Mouse (Mus musculus) MEL (cell line): ENCODE measurements around the gene Traf2. TPM values are rescaled to one million over a fixed set of nuclear protein-coding genes. Genes with fewer than 3 reads are reported as not detected.

Source experiments
- DNase-seq: peaks from one replicate; pipeline ENCODE4 v3.0.0; 2011; ENCODE audit warnings: low read depth, low spot score
- H3K27ac ChIP-seq: 2 replicates; pipeline ENCODE4 v1.5.1; 2012; ENCODE audit warnings: low read depth, mild to moderate bottlenecking, control low read depth, low read length, moderate library complexity; ENCODE audit not compliant: control insufficient read depth
- H3K27me3 ChIP-seq, 2 experiments: fragments of 150-350 bp in 1 of 2; sonication (generic) in 1 of 2; 2 replicates each; pipeline ENCODE4 v1.6.1; 2012; ENCODE audit warnings: low read length in 2 of 2, mild to moderate bottlenecking in 2 of 2, improper control_type of control experiment in 1 of 2, moderate library complexity in 1 of 2; ENCODE audit not compliant: insufficient read depth in 2 of 2, control insufficient read depth in 1 of 2
- H3K36me3 ChIP-seq, 2 experiments: 2 replicates each; pipeline ENCODE4 v1.6.1; 2012 to 2014; ENCODE audit warnings: low read length in 2 of 2, improper control_type of control experiment in 1 of 2, inconsistent platforms in 1 of 2, mild to moderate bottlenecking in 1 of 2; ENCODE audit not compliant: insufficient read depth in 2 of 2, control insufficient read depth in 1 of 2
- H3K4me1 ChIP-seq, 2 experiments: fragments of 150-350 bp in 1 of 2; sonication (generic) in 1 of 2; 2 replicates each; pipeline ENCODE4 v1.6.1; 2012; ENCODE audit warnings: low read length in 2 of 2, improper control_type of control experiment in 1 of 2, mild to moderate bottlenecking in 1 of 2; ENCODE audit not compliant: insufficient read depth in 2 of 2, control insufficient read depth in 1 of 2
- H3K4me3 ChIP-seq, 2 experiments: fragments of 150-350 bp in 1 of 2; sonication (generic) in 1 of 2; 2 replicates each; pipeline ENCODE4 v1.5.1; 2012; ENCODE audit warnings: low read depth in 2 of 2, low read length in 2 of 2, mild to moderate bottlenecking in 2 of 2, moderate library complexity in 2 of 2, control low read depth in 1 of 2, improper control_type of control experiment in 1 of 2; ENCODE audit not compliant: control insufficient read depth in 1 of 2, insufficient read depth in 1 of 2
- H3K79me2 ChIP-seq: 2 replicates; pipeline ENCODE4 v1.6.1; 2012; ENCODE audit warnings: mild to moderate bottlenecking, low read length, moderate library complexity; ENCODE audit not compliant: control insufficient read depth, poor library complexity, insufficient read depth
- H3K9ac ChIP-seq: 2 replicates; pipeline ENCODE4 v1.6.1; 2012; ENCODE audit warnings: low read depth, mild to moderate bottlenecking, control low read depth, low read length, moderate library complexity; ENCODE audit not compliant: control insufficient read depth, poor library complexity, severe bottlenecking
- H3K9me3 ChIP-seq: fragments of 150-350 bp; sonication (generic); replicated peaks from 2 replicates; pipeline ENCODE4 v1.6.1; 2012; ENCODE audit warnings: mild to moderate bottlenecking, low read length, improper control_type of control experiment, moderate library complexity; ENCODE audit not compliant: insufficient read depth
- BHLHE40 ChIP-seq: IDR thresholded peaks from 2 replicates; pipeline ENCODE4 v1.6.1; 2012; ENCODE audit warnings: low read depth, mild to moderate bottlenecking, inconsistent platforms, low read length, improper control_type of control experiment, borderline replicate concordance
- CHD1 ChIP-seq: IDR thresholded peaks from 2 replicates; pipeline ENCODE4 v1.6.1; 2012; ENCODE audit warnings: low read depth, mild to moderate bottlenecking, inconsistent platforms, low read length, improper control_type of control experiment
- CHD2 ChIP-seq: IDR thresholded peaks from 2 replicates; pipeline ENCODE4 v1.6.1; 2011; ENCODE audit warnings: low read length, improper control_type of control experiment
- CTCF ChIP-seq, 3 experiments: IDR thresholded peaks in 2 of 3; conservative IDR thresholded peaks in 1 of 3; 2 replicates each; pipeline ENCODE4 v1.5.1; 2011 to 2012; ENCODE audit warnings: low read length in 3 of 3, low read depth in 2 of 3, mild to moderate bottlenecking in 2 of 3, improper control_type of control experiment in 1 of 3, inconsistent platforms in 1 of 3, mixed read lengths in 1 of 3, moderate library complexity in 1 of 3; ENCODE audit not compliant: control insufficient read depth in 1 of 3, insufficient read depth in 1 of 3, poor library complexity in 1 of 3, severe bottlenecking in 1 of 3
- E2F4 ChIP-seq: IDR thresholded peaks from 2 replicates; pipeline ENCODE4 v1.6.1; 2011; ENCODE audit warnings: low read depth, low read length, improper control_type of control experiment, borderline replicate concordance
- EP300 ChIP-seq, 2 experiments: IDR thresholded peaks; 2 replicates each; pipeline ENCODE4 v1.6.1; 2011; ENCODE audit warnings: improper control_type of control experiment in 2 of 2, low read length in 2 of 2, low read depth in 1 of 2, mild to moderate bottlenecking in 1 of 2
- ETS1 ChIP-seq: IDR thresholded peaks from 2 replicates; pipeline ENCODE4 v1.6.1; 2012; ENCODE audit warnings: low read depth, mild to moderate bottlenecking, inconsistent platforms, low read length, improper control_type of control experiment, moderate library complexity
- GABPA ChIP-seq: IDR thresholded peaks from 2 replicates; pipeline ENCODE4 v1.6.1; 2012; ENCODE audit warnings: low read depth, mild to moderate bottlenecking, inconsistent platforms, low read length, improper control_type of control experiment, moderate library complexity
- GATA1 ChIP-seq: IDR thresholded peaks from 2 replicates; pipeline ENCODE4 v1.6.1; 2011; ENCODE audit warnings: low read depth, low read length, improper control_type of control experiment
- HCFC1 ChIP-seq: IDR thresholded peaks from 2 replicates; pipeline ENCODE4 v1.6.1; 2012; ENCODE audit warnings: low read depth, mild to moderate bottlenecking, inconsistent platforms, low read length, improper control_type of control experiment, moderate library complexity
- JUND ChIP-seq: IDR thresholded peaks from 2 replicates; pipeline ENCODE4 v1.6.1; 2011; ENCODE audit warnings: low read depth, mild to moderate bottlenecking, improper control_type of control experiment, low read length
- KAT2A ChIP-seq: conservative IDR thresholded peaks from 2 replicates; pipeline ENCODE4 v1.6.1; 2012; ENCODE audit warnings: low read depth, low read length, improper control_type of control experiment, inconsistent platforms
- MAFK ChIP-seq: IDR thresholded peaks from 2 replicates; pipeline ENCODE4 v1.6.1; 2011; ENCODE audit warnings: low read depth, mild to moderate bottlenecking, low read length, improper control_type of control experiment, borderline replicate concordance
- MAX ChIP-seq: IDR thresholded peaks from 2 replicates; pipeline ENCODE4 v1.6.1; 2011; ENCODE audit warnings: low read length, improper control_type of control experiment
- MAZ ChIP-seq: IDR thresholded peaks from 2 replicates; pipeline ENCODE4 v1.6.1; 2012; ENCODE audit warnings: low read depth, mild to moderate bottlenecking, inconsistent platforms, low read length, improper control_type of control experiment
- MEF2A ChIP-seq: IDR thresholded peaks from 2 replicates; pipeline ENCODE4 v1.6.1; 2014; ENCODE audit warnings: low read depth, mild to moderate bottlenecking, inconsistent platforms, low read length, improper control_type of control experiment; ENCODE audit not compliant: poor library complexity, insufficient replicate concordance, severe bottlenecking; ENCODE audit errors: extremely low read depth
- MXI1 ChIP-seq: IDR thresholded peaks from 2 replicates; pipeline ENCODE4 v1.6.1; 2011; ENCODE audit warnings: mild to moderate bottlenecking, low read depth, low read length, improper control_type of control experiment
- MYB ChIP-seq: IDR thresholded peaks from 2 replicates; pipeline ENCODE4 v1.6.1; 2011; ENCODE audit warnings: mild to moderate bottlenecking, low read depth, low read length, improper control_type of control experiment
- MYC ChIP-seq: IDR thresholded peaks from 2 replicates; pipeline ENCODE4 v1.6.1; 2011; ENCODE audit warnings: low read depth, mild to moderate bottlenecking, low read length, improper control_type of control experiment, moderate library complexity
- NELFE ChIP-seq: IDR thresholded peaks from 2 replicates; pipeline ENCODE4 v1.6.1; 2011; ENCODE audit warnings: low read depth, low read length, improper control_type of control experiment
- NRF1 ChIP-seq: IDR thresholded peaks from 2 replicates; pipeline ENCODE4 v1.6.1; 2014; ENCODE audit warnings: low read depth, mild to moderate bottlenecking, inconsistent platforms, low read length, improper control_type of control experiment, moderate library complexity; ENCODE audit not compliant: poor library complexity, insufficient read depth, severe bottlenecking
- POLR2A ChIP-seq, 2 experiments: IDR thresholded peaks; 2 replicates each; pipeline ENCODE4 v1.6.1; 2011 to 2012; ENCODE audit warnings: low read length in 2 of 2, mild to moderate bottlenecking in 2 of 2, control low read depth in 1 of 2, improper control_type of control experiment in 1 of 2, low read depth in 1 of 2, moderate library complexity in 1 of 2; ENCODE audit not compliant: control insufficient read depth in 1 of 2, insufficient read depth in 1 of 2, poor library complexity in 1 of 2
- POLR2AphosphoS5 ChIP-seq: IDR thresholded peaks from 2 replicates; pipeline ENCODE4 v1.6.1; 2012; ENCODE audit warnings: low read depth, borderline replicate concordance, mild to moderate bottlenecking, inconsistent platforms, low read length, moderate library complexity, mixed read lengths
- RAD21 ChIP-seq: IDR thresholded peaks from 2 replicates; pipeline ENCODE4 v1.6.1; 2011; ENCODE audit warnings: mild to moderate bottlenecking, low read depth, low read length, improper control_type of control experiment
- RCOR1 ChIP-seq: IDR thresholded peaks from 2 replicates; pipeline ENCODE4 v1.6.1; 2012; ENCODE audit warnings: low read depth, mild to moderate bottlenecking, inconsistent platforms, low read length, improper control_type of control experiment
- SMC3 ChIP-seq: IDR thresholded peaks from 2 replicates; pipeline ENCODE4 v1.6.1; 2011; ENCODE audit warnings: low read depth, low read length, improper control_type of control experiment
- TAL1 ChIP-seq: IDR thresholded peaks from 2 replicates; pipeline ENCODE4 v1.6.1; 2012; ENCODE audit warnings: mild to moderate bottlenecking, inconsistent platforms, low read length, moderate library complexity, mixed read lengths
- TCF12 ChIP-seq: IDR thresholded peaks from 2 replicates; pipeline ENCODE4 v1.6.1; 2014; ENCODE audit warnings: low read depth, mild to moderate bottlenecking, inconsistent platforms, low read length, improper control_type of control experiment, moderate library complexity
- UBTF ChIP-seq: IDR thresholded peaks from 2 replicates; pipeline ENCODE4 v1.6.1; 2012; ENCODE audit warnings: low read depth, mild to moderate bottlenecking, inconsistent platforms, low read length, improper control_type of control experiment, moderate library complexity, borderline replicate concordance; ENCODE audit not compliant: insufficient read depth
- USF1 ChIP-seq: IDR thresholded peaks from 2 replicates; pipeline ENCODE4 v1.6.1; 2014; ENCODE audit warnings: low read depth, mild to moderate bottlenecking, inconsistent platforms, low read length, improper control_type of control experiment, moderate library complexity
- USF2 ChIP-seq, 2 experiments: IDR thresholded peaks; 2 replicates each; pipeline ENCODE4 v1.6.1; 2011 to 2012; ENCODE audit warnings: improper control_type of control experiment in 2 of 2, low read length in 2 of 2, borderline replicate concordance in 1 of 2, inconsistent platforms in 1 of 2, low read depth in 1 of 2, mild to moderate bottlenecking in 1 of 2; ENCODE audit not compliant: insufficient read depth in 1 of 2
- ZC3H11A ChIP-seq: IDR thresholded peaks from 2 replicates; pipeline ENCODE4 v1.6.1; 2012; ENCODE audit warnings: low read depth, mild to moderate bottlenecking, inconsistent platforms, low read length, improper control_type of control experiment
- ZKSCAN1 ChIP-seq: IDR thresholded peaks from 2 replicates; pipeline ENCODE4 v1.6.1; 2012; ENCODE audit warnings: low read depth, mild to moderate bottlenecking, inconsistent platforms, low read length, improper control_type of control experiment, moderate library complexity
- ZMIZ1 ChIP-seq: IDR thresholded peaks from 2 replicates; pipeline ENCODE4 v1.6.1; 2012; ENCODE audit warnings: low read depth, mild to moderate bottlenecking, inconsistent platforms, low read length, improper control_type of control experiment, moderate library complexity
- ZNF384 ChIP-seq: IDR thresholded peaks from 2 replicates; pipeline ENCODE4 v1.6.1; 2012; ENCODE audit warnings: low read depth, mild to moderate bottlenecking, inconsistent platforms, low read length, improper control_type of control experiment
- polyA plus RNA-seq, 2 experiments: library from polyadenylated mRNA; stranded (reverse) in 1 of 2; unstranded in 1 of 2; fragments of >175 nt in 1 of 2; fragments of >200 nt in 1 of 2; gene quantifications; 2 replicates each; pipeline versions ENCODE4 v1.2.1 to v1.2.4; 2012; ENCODE audit warnings: low replicate concordance in 2 of 2, low read depth in 1 of 2; ENCODE audit not compliant: insufficient read length in 2 of 2, insufficient read depth in 1 of 2, missing spikeins in 1 of 2
- total RNA-seq: library from RNA; depleted of rRNA; stranded (reverse); fragments of 300-350 nt; gene quantifications from 2 replicates; pipeline ENCODE4 v1.2.3, GENCODE M21; 2012

The Traf2 gene
- total and polyA plus RNA-seq, 3 experiments = 19.9 to 28.3 TPM; not detected in 1

- H3K4me1 ChIP-seq = peaks cover 8 to 10% of the 10 kb centered on the region in 2 experiments
- peak; percentile 92 for DNase-seq
- peak within 1 kb of the TSS; percentile 52 for H3K27ac ChIP-seq
- H3K9ac ChIP-seq = peak within 1 kb of the TSS; percentile 89
- H3K4me3 ChIP-seq = peak within 1 kb of the TSS; percentile 86 to 88
- H3K9me3 ChIP-seq = no peaks in the 10 kb centered on the region
- H3K36me3 ChIP-seq = peaks cover 6 to 12% of the 10 kb centered on the region in 2 experiments
- peaks cover 20% of the 10 kb centered on the region for H3K79me2 ChIP-seq
- no peaks in the 10 kb centered on the region for H3K27me3 ChIP-seq
- TF ChIP-seq GABPA (no peak), CHD1 (0 out of 2 replicates have a peak, but pooled peaks have one; percentile 55), UBTF (0 out of 2 replicates have a peak, but pooled peaks have one; percentile 35), HCFC1 (peak; percentile 79), MYC (peak; percentile 59; the same call in 1 of the 2 replicates), ETS1 (no peak), USF1 (0 out of 2 replicates have a peak, but pooled peaks have one; percentile 28), MAZ (peak; percentile 67), JUND (no peak), ZC3H11A (no peak), NELFE (peak; percentile 94), MAFK (no peak), E2F4 (no peak), SMC3 (no peak), TCF12 (no peak), ZMIZ1 (peak; percentile 74), CTCF (IDR thresholded peaks at IDR 0.05 in 2 of 3, conservative IDR thresholded peaks at IDR 0.05 in 1 of 3; ENCODE audit: control insufficient read depth in 1 of 3, insufficient read depth in 1 of 3, low read depth in 2 of 3, low read length in 3 of 3, poor library complexity in 1 of 3, severe bottlenecking in 1 of 3) (0 out of 6 replicates have a peak, but pooled peaks of 1 of the 3 experiments have one; percentile 0), ZNF384 (peak; percentile 50; the same call in 1 of the 2 replicates), RAD21 (no peak), ZKSCAN1 (no peak), MEF2A (no peak), EP300 (IDR thresholded peaks at IDR 0.05; ENCODE audit: low read depth in 1 of 2, low read length in 2 of 2) (no peak), NRF1 (0 out of 2 replicates have a peak, but pooled peaks have one; percentile 49), KAT2A (no peak; the same call in 1 of the 2 replicates), TAL1 (no peak), MXI1 (peak; percentile 92), RCOR1 (no peak), USF2 (IDR thresholded peaks at IDR 0.05; ENCODE audit: borderline replicate concordance in 1 of 2, insufficient read depth in 1 of 2, low read depth in 1 of 2, low read length in 2 of 2) (no peak), POLR2AphosphoS5 (no peak), POLR2A (IDR thresholded peaks at IDR 0.05; ENCODE audit: control insufficient read depth in 1 of 2, insufficient read depth in 1 of 2, low read depth in 1 of 2, low read length in 2 of 2, poor library complexity in 1 of 2) (peak; percentile 97), CHD2 (no peak), BHLHE40 (no peak), GATA1 (no peak), MYB (no peak), MAX (peak; percentile 77)
Measured at GRCm38 (mm10) chr2:25557221-25557963, 10.7 kb upstream of the Traf2 start, which contains the start of gene Edf1. TSS of gene Edf1 (plus strand) at chr2:25557847.
